Mouse (Mus musculus) MEL (cell line): ENCODE measurements around the gene Nsun2. TPM values are rescaled to one million over a fixed set of nuclear protein-coding genes. Genes with fewer than 3 reads are reported as not detected.
A peak's percentile ranks its signal among the peaks of the same experiment; 100 is the strongest.

Experiments
- DNase-seq: peaks from one replicate; pipeline ENCODE4 v3.0.0; 2011; ENCODE audit warnings: low read depth, low spot score
- H3K27ac ChIP-seq: 2 replicates; pipeline ENCODE4 v1.5.1; 2012; ENCODE audit warnings: low read depth, mild to moderate bottlenecking, control low read depth, low read length, moderate library complexity; ENCODE audit not compliant: control insufficient read depth
- H3K27me3 ChIP-seq, 2 experiments: fragments of 150-350 bp in 1 of 2; sonication (generic) in 1 of 2; 2 replicates each; pipeline ENCODE4 v1.6.1; 2012; ENCODE audit warnings: low read length in 2 of 2, mild to moderate bottlenecking in 2 of 2, improper control_type of control experiment in 1 of 2, moderate library complexity in 1 of 2; ENCODE audit not compliant: insufficient read depth in 2 of 2, control insufficient read depth in 1 of 2
- H3K36me3 ChIP-seq, 2 experiments: 2 replicates each; pipeline ENCODE4 v1.6.1; 2012 to 2014; ENCODE audit warnings: low read length in 2 of 2, improper control_type of control experiment in 1 of 2, inconsistent platforms in 1 of 2, mild to moderate bottlenecking in 1 of 2; ENCODE audit not compliant: insufficient read depth in 2 of 2, control insufficient read depth in 1 of 2
- H3K4me1 ChIP-seq, 2 experiments: fragments of 150-350 bp in 1 of 2; sonication (generic) in 1 of 2; 2 replicates each; pipeline ENCODE4 v1.6.1; 2012; ENCODE audit warnings: low read length in 2 of 2, improper control_type of control experiment in 1 of 2, mild to moderate bottlenecking in 1 of 2; ENCODE audit not compliant: insufficient read depth in 2 of 2, control insufficient read depth in 1 of 2
- H3K4me3 ChIP-seq, 2 experiments: fragments of 150-350 bp in 1 of 2; sonication (generic) in 1 of 2; 2 replicates each; pipeline ENCODE4 v1.5.1; 2012; ENCODE audit warnings: low read depth in 2 of 2, low read length in 2 of 2, mild to moderate bottlenecking in 2 of 2, moderate library complexity in 2 of 2, control low read depth in 1 of 2, improper control_type of control experiment in 1 of 2; ENCODE audit not compliant: control insufficient read depth in 1 of 2, insufficient read depth in 1 of 2
- H3K79me2 ChIP-seq: 2 replicates; pipeline ENCODE4 v1.6.1; 2012; ENCODE audit warnings: mild to moderate bottlenecking, low read length, moderate library complexity; ENCODE audit not compliant: control insufficient read depth, poor library complexity, insufficient read depth
- H3K9ac ChIP-seq: 2 replicates; pipeline ENCODE4 v1.6.1; 2012; ENCODE audit warnings: low read depth, mild to moderate bottlenecking, control low read depth, low read length, moderate library complexity; ENCODE audit not compliant: control insufficient read depth, poor library complexity, severe bottlenecking
- H3K9me3 ChIP-seq: fragments of 150-350 bp; sonication (generic); replicated peaks from 2 replicates; pipeline ENCODE4 v1.6.1; 2012; ENCODE audit warnings: mild to moderate bottlenecking, low read length, improper control_type of control experiment, moderate library complexity; ENCODE audit not compliant: insufficient read depth
- BHLHE40 ChIP-seq: IDR thresholded peaks from 2 replicates; pipeline ENCODE4 v1.6.1; 2012; ENCODE audit warnings: low read depth, mild to moderate bottlenecking, inconsistent platforms, low read length, improper control_type of control experiment, borderline replicate concordance
- CHD2 ChIP-seq: IDR thresholded peaks from 2 replicates; pipeline ENCODE4 v1.6.1; 2011; ENCODE audit warnings: low read length, improper control_type of control experiment
- CTCF ChIP-seq, 3 experiments: IDR thresholded peaks in 2 of 3; conservative IDR thresholded peaks in 1 of 3; 2 replicates each; pipeline ENCODE4 v1.5.1; 2011 to 2012; ENCODE audit warnings: low read length in 3 of 3, low read depth in 2 of 3, mild to moderate bottlenecking in 2 of 3, improper control_type of control experiment in 1 of 3, inconsistent platforms in 1 of 3, mixed read lengths in 1 of 3, moderate library complexity in 1 of 3; ENCODE audit not compliant: control insufficient read depth in 1 of 3, insufficient read depth in 1 of 3, poor library complexity in 1 of 3, severe bottlenecking in 1 of 3
- E2F4 ChIP-seq: IDR thresholded peaks from 2 replicates; pipeline ENCODE4 v1.6.1; 2011; ENCODE audit warnings: low read depth, low read length, improper control_type of control experiment, borderline replicate concordance
- EP300 ChIP-seq, 2 experiments: IDR thresholded peaks; 2 replicates each; pipeline ENCODE4 v1.6.1; 2011; ENCODE audit warnings: improper control_type of control experiment in 2 of 2, low read length in 2 of 2, low read depth in 1 of 2, mild to moderate bottlenecking in 1 of 2
- GABPA ChIP-seq: IDR thresholded peaks from 2 replicates; pipeline ENCODE4 v1.6.1; 2012; ENCODE audit warnings: low read depth, mild to moderate bottlenecking, inconsistent platforms, low read length, improper control_type of control experiment, moderate library complexity
- GATA1 ChIP-seq: IDR thresholded peaks from 2 replicates; pipeline ENCODE4 v1.6.1; 2011; ENCODE audit warnings: low read depth, low read length, improper control_type of control experiment
- HCFC1 ChIP-seq: IDR thresholded peaks from 2 replicates; pipeline ENCODE4 v1.6.1; 2012; ENCODE audit warnings: low read depth, mild to moderate bottlenecking, inconsistent platforms, low read length, improper control_type of control experiment, moderate library complexity
- MAFK ChIP-seq: IDR thresholded peaks from 2 replicates; pipeline ENCODE4 v1.6.1; 2011; ENCODE audit warnings: low read depth, mild to moderate bottlenecking, low read length, improper control_type of control experiment, borderline replicate concordance
- MAX ChIP-seq: IDR thresholded peaks from 2 replicates; pipeline ENCODE4 v1.6.1; 2011; ENCODE audit warnings: low read length, improper control_type of control experiment
- MEF2A ChIP-seq: IDR thresholded peaks from 2 replicates; pipeline ENCODE4 v1.6.1; 2014; ENCODE audit warnings: low read depth, mild to moderate bottlenecking, inconsistent platforms, low read length, improper control_type of control experiment; ENCODE audit not compliant: poor library complexity, insufficient replicate concordance, severe bottlenecking; ENCODE audit errors: extremely low read depth
- MXI1 ChIP-seq: IDR thresholded peaks from 2 replicates; pipeline ENCODE4 v1.6.1; 2011; ENCODE audit warnings: mild to moderate bottlenecking, low read depth, low read length, improper control_type of control experiment
- MYB ChIP-seq: IDR thresholded peaks from 2 replicates; pipeline ENCODE4 v1.6.1; 2011; ENCODE audit warnings: mild to moderate bottlenecking, low read depth, low read length, improper control_type of control experiment
- NELFE ChIP-seq: IDR thresholded peaks from 2 replicates; pipeline ENCODE4 v1.6.1; 2011; ENCODE audit warnings: low read depth, low read length, improper control_type of control experiment
- POLR2A ChIP-seq, 2 experiments: IDR thresholded peaks; 2 replicates each; pipeline ENCODE4 v1.6.1; 2011 to 2012; ENCODE audit warnings: low read length in 2 of 2, mild to moderate bottlenecking in 2 of 2, control low read depth in 1 of 2, improper control_type of control experiment in 1 of 2, low read depth in 1 of 2, moderate library complexity in 1 of 2; ENCODE audit not compliant: control insufficient read depth in 1 of 2, insufficient read depth in 1 of 2, poor library complexity in 1 of 2
- POLR2AphosphoS2 ChIP-seq: IDR thresholded peaks from 2 replicates; pipeline ENCODE4 v1.6.1; 2011; ENCODE audit warnings: low read length, improper control_type of control experiment
- POLR2AphosphoS5 ChIP-seq: IDR thresholded peaks from 2 replicates; pipeline ENCODE4 v1.6.1; 2012; ENCODE audit warnings: low read depth, borderline replicate concordance, mild to moderate bottlenecking, inconsistent platforms, low read length, moderate library complexity, mixed read lengths
- TAL1 ChIP-seq: IDR thresholded peaks from 2 replicates; pipeline ENCODE4 v1.6.1; 2012; ENCODE audit warnings: mild to moderate bottlenecking, inconsistent platforms, low read length, moderate library complexity, mixed read lengths
- TBP ChIP-seq: IDR thresholded peaks from 2 replicates; pipeline ENCODE4 v1.8.0; 2011; ENCODE audit warnings: low read depth, low read length, improper control_type of control experiment
- TCF12 ChIP-seq: IDR thresholded peaks from 2 replicates; pipeline ENCODE4 v1.6.1; 2014; ENCODE audit warnings: low read depth, mild to moderate bottlenecking, inconsistent platforms, low read length, improper control_type of control experiment, moderate library complexity
- UBTF ChIP-seq: IDR thresholded peaks from 2 replicates; pipeline ENCODE4 v1.6.1; 2012; ENCODE audit warnings: low read depth, mild to moderate bottlenecking, inconsistent platforms, low read length, improper control_type of control experiment, moderate library complexity, borderline replicate concordance; ENCODE audit not compliant: insufficient read depth
- USF2 ChIP-seq, 2 experiments: IDR thresholded peaks; 2 replicates each; pipeline ENCODE4 v1.6.1; 2011 to 2012; ENCODE audit warnings: improper control_type of control experiment in 2 of 2, low read length in 2 of 2, borderline replicate concordance in 1 of 2, inconsistent platforms in 1 of 2, low read depth in 1 of 2, mild to moderate bottlenecking in 1 of 2; ENCODE audit not compliant: insufficient read depth in 1 of 2
- polyA plus RNA-seq, 2 experiments: library from polyadenylated mRNA; stranded (reverse) in 1 of 2; unstranded in 1 of 2; fragments of >175 nt in 1 of 2; fragments of >200 nt in 1 of 2; gene quantifications; 2 replicates each; pipeline versions ENCODE4 v1.2.1 to v1.2.4; 2012; ENCODE audit warnings: low replicate concordance in 2 of 2, low read depth in 1 of 2; ENCODE audit not compliant: insufficient read length in 2 of 2, insufficient read depth in 1 of 2, missing spikeins in 1 of 2
- total RNA-seq: library from RNA; depleted of rRNA; stranded (reverse); fragments of 300-350 nt; gene quantifications from 2 replicates; pipeline ENCODE4 v1.2.3, GENCODE M21; 2012

Nsun2 gene
- total and polyA plus RNA-seq, 3 experiments = 277 to 303 (median 302) TPM

DNA sequence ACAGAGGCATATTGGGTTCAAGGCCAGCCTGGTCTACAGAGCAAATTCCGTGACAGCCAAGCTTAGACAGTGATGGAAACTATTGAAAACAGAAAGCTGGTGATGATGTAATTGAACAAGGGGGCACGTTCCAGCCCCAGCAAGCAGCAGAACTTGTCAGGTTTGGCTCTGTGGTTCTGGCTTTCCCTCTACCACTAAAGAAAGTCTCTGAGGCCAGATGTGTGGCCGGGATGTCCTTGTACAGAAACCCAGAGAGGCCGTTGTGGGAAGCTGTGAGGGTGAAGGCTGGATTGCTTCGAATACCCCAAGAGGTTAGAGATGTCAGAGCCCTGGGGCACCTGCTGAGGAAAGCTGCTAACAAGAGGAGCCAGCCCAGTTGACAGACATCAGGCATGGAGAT lies 105.7 kb downstream of the Nsun2 start:
- Histone ChIP-seq H3K79me2 (peaks cover 2% of the 10 kb centered on the region; the same call in 1 of the 2 replicates), H3K36me3 (peaks cover 2% of the 10 kb centered on the region in 2 experiments), H3K4me1 (peaks cover 0 to 4% of the 10 kb centered on the region in 2 experiments; a peak in 1 of 4 replicates), H3K27ac (no peak overlapping the region), H3K9me3 (no peaks in the 10 kb centered on the region)
- no peak for DNase-seq
- TF ChIP-seq EP300 (IDR thresholded peaks at IDR 0.05; ENCODE audit: low read depth in 1 of 2, low read length in 2 of 2) (no peak), POLR2A (IDR thresholded peaks at IDR 0.05; ENCODE audit: control insufficient read depth in 1 of 2, insufficient read depth in 1 of 2, low read depth in 1 of 2, low read length in 2 of 2, poor library complexity in 1 of 2) (0 out of 4 replicates have a peak, but pooled peaks of 1 of the 2 experiments have one; percentile 31)
- TF ChIP-seq, all 39 proteins: peak for 1
- H3K9ac ChIP-seq = no peak overlapping the region
- H3K4me3 ChIP-seq = no peak overlapping the region
- no peaks in the 10 kb centered on the region for H3K27me3 ChIP-seq

DNA sequence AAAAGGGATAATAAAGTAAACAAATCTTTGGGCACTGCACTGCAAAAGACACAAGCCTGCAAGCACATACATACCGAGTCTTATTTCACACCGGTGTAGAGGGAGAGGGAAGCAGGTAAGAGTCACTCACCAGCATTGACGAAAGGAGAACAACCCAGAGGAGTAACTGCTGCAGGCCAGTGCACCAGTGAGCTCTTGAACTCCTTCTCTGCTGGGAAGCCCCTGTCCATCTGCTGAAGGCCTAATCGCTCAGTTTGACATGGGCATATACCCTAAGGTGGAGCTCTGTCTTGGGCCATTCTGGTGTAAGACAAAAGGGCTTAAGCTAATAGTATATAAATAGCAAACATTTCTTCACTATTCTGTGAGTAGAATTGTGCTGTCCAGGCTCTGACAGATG lies 106.6 kb downstream of the Nsun2 start:
- H3K9me3 ChIP-seq = no peaks in the 10 kb centered on the region
- no peak for DNase-seq
- peaks cover 0 to 2% of the 10 kb centered on the region in 2 experiments; a peak in 3 of 4 replicates for H3K36me3 ChIP-seq
- no peaks in the 10 kb centered on the region for H3K4me1 ChIP-seq
- no peak overlapping the region for H3K27ac ChIP-seq
- TF ChIP-seq MXI1 (no peak), POLR2AphosphoS5 (no peak), MAFK (no peak), TBP (no peak), GABPA (no peak), BHLHE40 (no peak), TAL1 (no peak), UBTF (no peak), CTCF (IDR thresholded peaks at IDR 0.05 in 2 of 3, conservative IDR thresholded peaks at IDR 0.05 in 1 of 3; ENCODE audit: control insufficient read depth in 1 of 3, insufficient read depth in 1 of 3, low read depth in 2 of 3, low read length in 3 of 3, poor library complexity in 1 of 3, severe bottlenecking in 1 of 3) (no peak), HCFC1 (no peak), MYB (no peak), NELFE (no peak), GATA1 (no peak), USF2 (IDR thresholded peaks at IDR 0.05; ENCODE audit: borderline replicate concordance in 1 of 2, insufficient read depth in 1 of 2, low read depth in 1 of 2, low read length in 2 of 2) (no peak), E2F4 (no peak), CHD2 (no peak), MEF2A (no peak), MAX (no peak), TCF12 (no peak), POLR2AphosphoS2 (no peak)
- TF ChIP-seq, all 39 proteins: peak for 0
- no peak overlapping the region for H3K4me3 ChIP-seq
- no peaks in the 10 kb centered on the region for H3K27me3 ChIP-seq
- peaks cover 2% of the 10 kb centered on the region; the same call in 1 of the 2 replicates for H3K79me2 ChIP-seq
- H3K9ac ChIP-seq = no peak overlapping the region
